Mouse (Mus musculus): ENCODE data around the gene Adcy5. TPM values are rescaled to one million over a fixed set of nuclear protein-coding genes. Genes with fewer than 3 reads are reported as not detected.

Gene Adcy5
- polyA plus RNA-seq, 1 experiment from 2014 or later: 1.5 TPM

GRCm38 (mm10) chr16:35206426-35206825 lies 51.7 kb downstream of the Adcy5 start:
- no peak for ATAC-seq (ENCODE audit: low read depth)
- H3K4me1 ChIP-seq (replicated peaks; ENCODE audit: control insufficient read depth, insufficient read depth, low read length): peaks cover 17% of the 10 kb centered on the region
- no peak overlapping the region for H3K4me3 ChIP-seq (ENCODE audit: low read length)
- no peaks in the 10 kb centered on the region for H3K27me3 ChIP-seq (ENCODE audit: control insufficient read depth, insufficient read depth, low read depth, low read length)
- H3K9ac ChIP-seq (ENCODE audit: low read length): no peak overlapping the region
- H3K36me3 ChIP-seq (ENCODE audit: control insufficient read depth, insufficient read depth, low read length): no peaks in the 10 kb centered on the region
- H3K4me2 ChIP-seq (ENCODE audit: low read depth, low read length): no peak overlapping the region
- H3K27ac ChIP-seq (ENCODE audit: low read length): no peak overlapping the region
- WGBS: 73% methylated on average over 6 of the region's 6 CpGs
- no peaks in the 10 kb centered on the region for H3K9me3 ChIP-seq (ENCODE audit: control insufficient read depth, low read length)

- WGBS: 53% methylated on average over 3 of the region's 3 CpGs
- Histone ChIP-seq H3K9me3 (ENCODE audit: control insufficient read depth, low read length) (no peaks in the 10 kb centered on the region), H3K4me2 (ENCODE audit: low read depth, low read length) (no peak overlapping the region), H3K27me3 (ENCODE audit: control insufficient read depth, insufficient read depth, low read depth, low read length) (no peaks in the 10 kb centered on the region), H3K4me3 (ENCODE audit: low read length) (no peak overlapping the region), H3K9ac (ENCODE audit: low read length) (no peak overlapping the region), H3K27ac (ENCODE audit: low read length) (no peak overlapping the region), H3K36me3 (ENCODE audit: control insufficient read depth, insufficient read depth, low read length) (no peaks in the 10 kb centered on the region), H3K4me1 (replicated peaks; ENCODE audit: control insufficient read depth, insufficient read depth, low read length) (peaks cover 15% of the 10 kb centered on the region)
- no peak for ATAC-seq (ENCODE audit: low read depth)
Observed at GRCm38 (mm10) chr16:35208796-35209195, 54.1 kb downstream of the Adcy5 start.

GRCm38 (mm10) chr16:35209753-35210152 lies 55.1 kb downstream of the Adcy5 start:
- Histone ChIP-seq H3K4me1 (replicated peaks; ENCODE audit: control insufficient read depth, insufficient read depth, low read length) (peaks cover 18% of the 10 kb centered on the region), H3K4me3 (ENCODE audit: low read length) (no peak overlapping the region), H3K4me2 (ENCODE audit: low read depth, low read length) (no peak overlapping the region), H3K36me3 (ENCODE audit: control insufficient read depth, insufficient read depth, low read length) (no peaks in the 10 kb centered on the region), H3K27ac (ENCODE audit: low read length) (no peak overlapping the region), H3K27me3 (ENCODE audit: control insufficient read depth, insufficient read depth, low read depth, low read length) (no peaks in the 10 kb centered on the region), H3K9me3 (ENCODE audit: control insufficient read depth, low read length) (no peaks in the 10 kb centered on the region), H3K9ac (ENCODE audit: low read length) (no peak overlapping the region)
- peak; percentile 44 for ATAC-seq (ENCODE audit: low read depth)
- 70% methylated on average over 5 of the region's 5 CpGs for WGBS

- peaks cover 29% of the 10 kb centered on the region for H3K4me1 ChIP-seq (replicated peaks; ENCODE audit: control insufficient read depth, insufficient read depth, low read length)
- peak; percentile 62 for ATAC-seq (ENCODE audit: low read depth)
- H3K27ac ChIP-seq (ENCODE audit: low read length): peak overlapping the region; percentile 83
- H3K4me2 ChIP-seq (ENCODE audit: low read depth, low read length): no peak overlapping the region
- H3K9me3 ChIP-seq (ENCODE audit: control insufficient read depth, low read length): no peaks in the 10 kb centered on the region
- H3K36me3 ChIP-seq (ENCODE audit: control insufficient read depth, insufficient read depth, low read length): no peaks in the 10 kb centered on the region
- no peak overlapping the region for H3K9ac ChIP-seq (ENCODE audit: low read length)
- no peaks in the 10 kb centered on the region for H3K27me3 ChIP-seq (ENCODE audit: control insufficient read depth, insufficient read depth, low read depth, low read length)
- no peak overlapping the region for H3K4me3 ChIP-seq (ENCODE audit: low read length)
- 9% methylated on average over 7 of the region's 7 CpGs for WGBS
Observed at GRCm38 (mm10) chr16:35215047-35215446, 60.4 kb downstream of the Adcy5 start.

- Histone ChIP-seq H3K4me2 (ENCODE audit: low read depth, low read length) (no peak overlapping the region), H3K36me3 (ENCODE audit: control insufficient read depth, insufficient read depth, low read length) (no peaks in the 10 kb centered on the region), H3K9ac (ENCODE audit: low read length) (no peak overlapping the region), H3K4me3 (ENCODE audit: low read length) (no peak overlapping the region), H3K4me1 (replicated peaks; ENCODE audit: control insufficient read depth, insufficient read depth, low read length) (peaks cover 26% of the 10 kb centered on the region), H3K27ac (ENCODE audit: low read length) (peak overlapping the region; percentile 83), H3K27me3 (ENCODE audit: control insufficient read depth, insufficient read depth, low read depth, low read length) (no peaks in the 10 kb centered on the region), H3K9me3 (ENCODE audit: control insufficient read depth, low read length) (no peaks in the 10 kb centered on the region)
- WGBS: 19% methylated on average over 5 of the region's 5 CpGs
- ATAC-seq (ENCODE audit: low read depth): peak; percentile 92
Observed at GRCm38 (mm10) chr16:35215498-35215897, 60.8 kb downstream of the Adcy5 start.

DNA sequence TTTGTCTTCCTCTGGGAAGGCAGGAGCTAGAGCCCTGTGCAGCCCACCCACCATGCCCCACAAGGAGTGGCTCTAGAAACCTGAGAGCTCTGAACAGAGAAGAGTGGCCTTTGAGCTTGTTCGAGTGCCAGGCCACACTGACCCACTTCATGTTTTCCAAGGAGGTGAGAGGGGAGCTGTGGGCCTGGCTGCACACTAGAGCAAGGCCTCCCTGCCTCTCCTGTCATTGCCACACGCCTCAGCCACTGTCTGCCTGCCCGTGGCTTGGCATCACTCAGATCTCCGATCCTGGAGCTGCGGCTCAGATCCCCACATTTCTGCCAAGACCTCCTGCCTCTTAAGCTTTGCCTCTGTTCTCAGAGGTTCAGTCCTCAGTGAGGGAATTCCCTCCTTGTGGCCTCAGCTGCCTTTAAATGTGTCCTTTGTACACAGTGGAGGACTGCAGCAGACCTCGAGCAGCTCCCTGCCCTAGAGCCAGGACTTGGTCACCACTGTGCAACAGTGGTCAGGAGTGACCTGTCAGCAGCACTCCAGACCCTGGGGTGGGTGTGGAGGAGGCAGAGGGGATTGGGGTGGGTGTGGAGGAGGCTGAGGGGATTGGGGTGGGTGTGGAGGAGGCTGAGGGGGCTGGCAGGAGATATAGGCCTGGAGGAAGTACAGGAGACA lies 62.3 kb downstream of the Adcy5 start:
- no peaks in the 10 kb centered on the region for H3K9me3 ChIP-seq (ENCODE audit: control insufficient read depth, low read length)
- 36% methylated on average over 6 of the region's 6 CpGs for WGBS
- ATAC-seq (ENCODE audit: low read depth): no peak
- H3K27me3 ChIP-seq (ENCODE audit: control insufficient read depth, insufficient read depth, low read depth, low read length): no peaks in the 10 kb centered on the region
- H3K36me3 ChIP-seq (ENCODE audit: control insufficient read depth, insufficient read depth, low read length): no peaks in the 10 kb centered on the region
- no peak overlapping the region for H3K9ac ChIP-seq (ENCODE audit: low read length)
- no peak overlapping the region for H3K4me3 ChIP-seq (ENCODE audit: low read length)
- H3K27ac ChIP-seq (ENCODE audit: low read length): peak overlapping the region; percentile 83; the same call in 1 of the 2 replicates
- H3K4me2 ChIP-seq (ENCODE audit: low read depth, low read length): no peak overlapping the region
- peaks cover 26% of the 10 kb centered on the region for H3K4me1 ChIP-seq (replicated peaks; ENCODE audit: control insufficient read depth, insufficient read depth, low read length)

DNA sequence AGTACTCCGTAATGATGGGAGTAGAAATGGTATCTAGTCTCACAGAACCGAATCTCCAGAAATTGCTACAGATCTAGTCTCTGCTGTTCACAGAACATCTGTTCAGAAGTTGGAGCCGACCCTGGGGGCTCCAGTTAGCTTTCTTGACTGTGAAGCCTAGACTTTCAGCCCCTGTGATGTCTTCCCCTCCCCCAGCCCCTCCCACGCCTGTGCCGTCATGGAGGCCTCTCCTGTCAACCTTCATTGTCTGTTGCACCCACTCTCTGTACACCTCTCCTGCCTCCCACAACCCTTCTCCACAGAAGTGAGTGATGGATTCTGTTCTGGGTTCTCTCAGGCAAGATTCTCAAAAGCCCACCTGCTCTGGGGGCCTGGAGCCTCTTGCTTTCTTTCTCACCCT lies 65.7 kb downstream of the Adcy5 start:
- Histone ChIP-seq H3K9me3 (ENCODE audit: control insufficient read depth, low read length) (no peaks in the 10 kb centered on the region), H3K4me1 (replicated peaks; ENCODE audit: control insufficient read depth, insufficient read depth, low read length) (peaks cover 19% of the 10 kb centered on the region), H3K36me3 (ENCODE audit: control insufficient read depth, insufficient read depth, low read length) (no peaks in the 10 kb centered on the region), H3K4me2 (ENCODE audit: low read depth, low read length) (no peak overlapping the region), H3K9ac (ENCODE audit: low read length) (no peak overlapping the region), H3K4me3 (ENCODE audit: low read length) (no peak overlapping the region), H3K27me3 (ENCODE audit: control insufficient read depth, insufficient read depth, low read depth, low read length) (no peaks in the 10 kb centered on the region), H3K27ac (ENCODE audit: low read length) (no peak overlapping the region)
- WGBS: 66% methylated on average over 5 of the region's 5 CpGs
- ATAC-seq (ENCODE audit: low read depth): no peak

GRCm38 (mm10) chr16:35221581-35221980 lies 66.9 kb downstream of the Adcy5 start:
- Histone ChIP-seq H3K4me1 (replicated peaks; ENCODE audit: control insufficient read depth, insufficient read depth, low read length) (peaks cover 8% of the 10 kb centered on the region), H3K9ac (ENCODE audit: low read length) (no peak overlapping the region), H3K9me3 (ENCODE audit: control insufficient read depth, low read length) (no peaks in the 10 kb centered on the region), H3K27me3 (ENCODE audit: control insufficient read depth, insufficient read depth, low read depth, low read length) (no peaks in the 10 kb centered on the region), H3K4me2 (ENCODE audit: low read depth, low read length) (no peak overlapping the region), H3K36me3 (ENCODE audit: control insufficient read depth, insufficient read depth, low read length) (no peaks in the 10 kb centered on the region), H3K4me3 (ENCODE audit: low read length) (no peak overlapping the region), H3K27ac (ENCODE audit: low read length) (no peak overlapping the region)
- ATAC-seq (ENCODE audit: low read depth): no peak
- WGBS: 72% methylated on average over 4 of the region's 4 CpGs

GRCm38 (mm10) chr16:35223930-35224329 lies 69.3 kb downstream of the Adcy5 start:
- WGBS: 73% methylated on average over 4 of the region's 4 CpGs

More at GRCm38 (mm10) chr16:35223930-35224329, 69.3 kb downstream of the Adcy5 start:
- no peak overlapping the region for H3K9ac ChIP-seq (ENCODE audit: low read length)
- H3K4me1 ChIP-seq (replicated peaks; ENCODE audit: control insufficient read depth, insufficient read depth, low read length): no peaks in the 10 kb centered on the region; the same call in 1 of the 2 replicates
- no peak overlapping the region for H3K4me3 ChIP-seq (ENCODE audit: low read length)
- no peak overlapping the region for H3K4me2 ChIP-seq (ENCODE audit: low read depth, low read length)
- H3K9me3 ChIP-seq (ENCODE audit: control insufficient read depth, low read length): no peaks in the 10 kb centered on the region
- no peak overlapping the region for H3K27ac ChIP-seq (ENCODE audit: low read length)
- no peak for ATAC-seq (ENCODE audit: low read depth)
- no peaks in the 10 kb centered on the region for H3K36me3 ChIP-seq (ENCODE audit: control insufficient read depth, insufficient read depth, low read length)
- H3K27me3 ChIP-seq (ENCODE audit: control insufficient read depth, insufficient read depth, low read depth, low read length): no peaks in the 10 kb centered on the region

All from lung, embryonic 16.5 days (tissue).